25 mouse cellular contexts compared by ENCODE assay signal in genomic region chr14:79285549-79285948, GRCm38 (mm10). TPM values are rescaled to one million over a fixed set of nuclear protein-coding genes. Genes with fewer than 3 reads are reported as not detected.
"Had no signal": no experiment of that assay in that cellular context is flagged by ENCODE, and none has a peak within 500 bp of the region (broad histone marks: within the 10 kb centered on the region; RNA-seq: fewer than 3 reads in every experiment).

No protein-coding gene starts in this region.

- H3K27ac ChIP-seq: midbrain, embryonic 10.5 days; midbrain, embryonic 12.5 days; neural tube, embryonic 13.5 days; neural tube, embryonic 15.5 days; stomach, embryonic 15.5 days; stomach, postnatal 0 days had no signal

- DNase-seq: lung, adult 18-20 months; lung, embryonic 14.5 days; lung, postnatal 10 days; midbrain, embryonic 14.5 days; retina, postnatal 1 day; right cerebral cortex, adult 18-20 months; right cerebral cortex, postnatal 25 days; right cerebral cortex, postnatal 4 days; spleen, adult 18-20 months; thymus, postnatal 14 days had no signal

- ATAC-seq: midbrain, embryonic 16.5 days had no signal

- H3K4me3 ChIP-seq: midbrain, embryonic 10.5 days; midbrain, embryonic 12.5 days; myocyte; neural tube, embryonic 13.5 days; neural tube, embryonic 15.5 days; stomach, embryonic 15.5 days had no signal

- H3K27me3 ChIP-seq: stomach, embryonic 15.5 days had no signal

- H3K36me3 ChIP-seq: midbrain, embryonic 10.5 days; midbrain, embryonic 12.5 days; neural tube, embryonic 13.5 days; neural tube, embryonic 15.5 days; stomach, embryonic 15.5 days had no signal

- H3K9ac ChIP-seq: lung, embryonic 14.5 days; midbrain, embryonic 12.5 days; neural tube, embryonic 13.5 days; neural tube, embryonic 15.5 days; stomach, embryonic 15.5 days had no signal

- H3K9me3 ChIP-seq: midbrain, embryonic 12.5 days; neural tube, embryonic 13.5 days; neural tube, embryonic 15.5 days; stomach, embryonic 15.5 days had no signal

- H3K4me2 ChIP-seq: lung, embryonic 14.5 days; midbrain, embryonic 12.5 days; neural tube, embryonic 13.5 days; neural tube, embryonic 15.5 days; stomach, embryonic 15.5 days had no signal

RNA-seq across cellular contexts. Expression of gene Zfp957, which starts 38.4 kb away (rescaled TPM):
- total RNA-seq: megakaryocyte, adult 5-6 weeks; megakaryocyte-erythroid progenitor cell, adult 5-6 weeks had no signal
- polyA plus RNA-seq: liver, embryonic 16.5 days; lung, embryonic 14.5 days; lung, embryonic 16.5 days; midbrain, embryonic 10.5 days; midbrain, embryonic 12.5 days; midbrain, embryonic 14.5 days; midbrain, embryonic 16.5 days; myocyte; neural tube, embryonic 11.5 days; neural tube, embryonic 13.5 days; neural tube, embryonic 15.5 days; small intestine, adult 2 months; stomach, embryonic 15.5 days; stomach, postnatal 0 days; thymus, postnatal 0 days had no signal
